ENCODE assay signal across 8 mouse cellular contexts in the genomic region with DNA sequence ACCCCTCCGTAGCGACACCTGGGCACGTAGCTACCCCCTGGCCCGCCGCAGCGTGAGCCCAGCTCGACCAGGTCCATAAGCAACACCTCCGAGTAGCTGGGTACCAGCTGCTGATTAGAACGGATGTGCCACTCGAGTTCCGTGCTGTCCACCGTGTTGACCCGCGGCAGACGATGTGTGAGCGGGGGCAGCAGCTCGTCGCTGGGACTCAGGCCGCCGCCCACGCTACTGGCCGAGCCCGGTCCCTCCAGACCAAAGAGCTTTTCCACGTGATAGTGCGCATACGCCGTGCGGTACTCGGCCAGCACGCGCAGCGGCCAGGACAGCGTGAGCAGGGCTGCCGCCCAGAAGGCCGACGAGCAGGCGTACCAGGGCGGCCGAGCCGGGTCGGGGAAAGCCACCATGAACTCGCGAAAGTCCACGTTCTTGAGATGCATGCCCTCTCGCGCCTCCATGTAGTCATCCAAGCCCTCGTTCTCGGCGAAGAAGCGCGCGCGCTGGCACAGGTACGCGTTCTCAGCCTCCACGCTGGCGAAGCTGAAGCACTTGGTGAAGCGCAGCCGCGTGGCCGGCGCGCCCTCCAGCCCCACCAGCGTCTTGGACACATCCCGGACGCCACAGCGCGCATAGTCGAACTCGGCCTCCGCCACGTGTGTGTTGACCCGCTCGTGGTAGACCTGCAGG. TPM values are rescaled to one million over a fixed set of nuclear protein-coding genes. Genes with fewer than 3 reads are reported as not detected.
DNase-seq lines count a peak whose midpoint lies in the region; ATAC-seq lines count a peak whose summit lies in the region.

No protein-coding gene starts in this region.

- peak overlapping the region; percentile 41; the same call in 1 of the 2 replicates for H3K9ac ChIP-seq in forebrain, embryonic 14.5 days (ENCODE audit: low read length)
- no peak overlapping the region for H3K9ac ChIP-seq in liver, embryonic 16.5 days (ENCODE audit: low read depth, low read length)

- DNase-seq in cerebellum, adult 11-12 months, result peak; percentile 65
- DNase-seq in ES-CJ7 (ENCODE audit: low read depth, low spot score), result peak; percentile 42
- DNase-seq in forebrain, embryonic 14.5 days (ENCODE audit: low spot score), result no peak
- no peak for DNase-seq in spleen, adult 18-20 months
- DNase-seq in ovary, postnatal 14 days (ENCODE audit: low spot score), result no peak
- DNase-seq in thymus, postnatal 25 days, result no peak

- no peak for ATAC-seq in cerebellum, adult (ENCODE audit: insufficient number of reproducible peaks, low FRiP score, low TSS enrichment)
- ATAC-seq in forebrain, embryonic 14.5 days, result no peak
- ATAC-seq in liver, embryonic 16.5 days (ENCODE audit: low read depth), result no peak

- peak overlapping the region; percentile 30 for H3K4me2 ChIP-seq in forebrain, embryonic 14.5 days (ENCODE audit: low read length)
- peak overlapping the region; percentile 9; the same call in 1 of the 2 replicates for H3K4me2 ChIP-seq in liver, embryonic 16.5 days (ENCODE audit: low read depth, low read length)

- H3K9me3 ChIP-seq in forebrain, embryonic 14.5 days (replicated peaks; ENCODE audit: control insufficient read depth, low read length), result no peaks in the 10 kb centered on the region
- H3K9me3 ChIP-seq in liver, embryonic 16.5 days (replicated peaks; ENCODE audit: control insufficient read depth, low read length), result no peaks in the 10 kb centered on the region

- H3K27ac ChIP-seq in forebrain, embryonic 14.5 days (ENCODE audit: low read depth, low read length), result no peak overlapping the region
- H3K27ac ChIP-seq in liver, embryonic 16.5 days (ENCODE audit: low read length), result no peak overlapping the region

- H3K4me3 ChIP-seq in forebrain, embryonic 14.5 days (ENCODE audit: low read depth, low read length), result no peak overlapping the region
- no peak overlapping the region for H3K4me3 ChIP-seq in liver, embryonic 16.5 days (ENCODE audit: low read depth, low read length)

- H3K36me3 ChIP-seq in forebrain, embryonic 14.5 days (ENCODE audit: control insufficient read depth, insufficient read depth, low read length), result peaks cover 42% of the 10 kb centered on the region
- H3K36me3 ChIP-seq in liver, embryonic 16.5 days (ENCODE audit: control insufficient read depth, insufficient read depth), result no peaks in the 10 kb centered on the region

- peaks cover 31% of the 10 kb centered on the region for H3K4me1 ChIP-seq in forebrain, embryonic 14.5 days (ENCODE audit: control insufficient read depth, insufficient read depth, low read length)
- peaks cover 5% of the 10 kb centered on the region for H3K4me1 ChIP-seq in liver, embryonic 16.5 days (ENCODE audit: control insufficient read depth, low read depth, low read length)

- peaks cover 27% of the 10 kb centered on the region for H3K27me3 ChIP-seq in forebrain, embryonic 14.5 days (replicated peaks; ENCODE audit: control insufficient read depth, insufficient read depth, low read length)
- H3K27me3 ChIP-seq in liver, embryonic 16.5 days (ENCODE audit: control insufficient read depth, insufficient read depth, low read depth, low read length), result peaks cover 91% of the 10 kb centered on the region

- WGBS in forebrain, embryonic 14.5 days, result 12% methylated on average over 74 of the region's 74 CpGs
- WGBS in liver, embryonic 16.5 days (ENCODE audit: insufficient replicate concordance), result 3% methylated on average over 74 of the region's 74 CpGs

RNA-seq across cellular contexts. Expression of a gene that starts 4.1 kb away (rescaled TPM):
- polyA plus RNA-seq in forebrain, embryonic 14.5 days (2014; fragmentation: Nextera tagmentation; extraction: Ambion mirVana), result 19.2 and 21.2 TPM in 2 replicates
- 0.12 TPM in 2 replicates for polyA plus RNA-seq in liver, embryonic 16.5 days (2015; fragmentation: Nextera tagmentation; extraction: Ambion mirVana)

RNA-seq across cellular contexts. Expression of a gene that starts 10.1 kb away (rescaled TPM):
- polyA plus RNA-seq in forebrain, embryonic 14.5 days (2014; fragmentation: Nextera tagmentation; extraction: Ambion mirVana), result 3.3 and 4.1 TPM in 2 replicates
- polyA plus RNA-seq in liver, embryonic 16.5 days (2015; fragmentation: Nextera tagmentation; extraction: Ambion mirVana), result 1.8 TPM in 2 replicates

RNA-seq across cellular contexts. Expression of a gene that starts 18.3 kb away (rescaled TPM):
- polyA plus RNA-seq in forebrain, embryonic 14.5 days (2014; fragmentation: Nextera tagmentation; extraction: Ambion mirVana), result 99.4 and 102 TPM in 2 replicates
- polyA plus RNA-seq in liver, embryonic 16.5 days (2015; fragmentation: Nextera tagmentation; extraction: Ambion mirVana), result 45.3 and 46.5 TPM in 2 replicates

RNA-seq across cellular contexts. Expression of a gene that starts 22.2 kb away (rescaled TPM):
- polyA plus RNA-seq in forebrain, embryonic 14.5 days (2014; fragmentation: Nextera tagmentation; extraction: Ambion mirVana), result 5.7 and 8.5 TPM in 2 replicates
- 0.06 TPM in 1 of 2 replicates, not detected in the other for polyA plus RNA-seq in liver, embryonic 16.5 days (2015; fragmentation: Nextera tagmentation; extraction: Ambion mirVana)

RNA-seq across cellular contexts. Expression of a gene that starts 27.7 kb away (rescaled TPM):
- 1,462 and 1,472 TPM in 2 replicates for polyA plus RNA-seq in forebrain, embryonic 14.5 days (2014; fragmentation: Nextera tagmentation; extraction: Ambion mirVana)
- polyA plus RNA-seq in liver, embryonic 16.5 days (2015; fragmentation: Nextera tagmentation; extraction: Ambion mirVana), result 564 and 565 TPM in 2 replicates

Comparison
In these comparisons a context has a peak if more than half of its experiments do, and no peak if none do; other contexts are left out.
1. DNase-seq: peak in cerebellum, adult 11-12 months (single experiment) and ES-CJ7 (single experiment); none in forebrain, embryonic 14.5 days (single experiment), spleen, adult 18-20 months (0 of 2), ovary, postnatal 14 days (single experiment) and thymus, postnatal 25 days (single experiment).
2. RNA of a gene that starts 4.1 kb away (polyA plus RNA-seq): 19.2 to 21.2 TPM in forebrain, embryonic 14.5 days; 0.12 TPM in liver, embryonic 16.5 days; every median in the first group is over 10 times any median in the second.